21 mouse cellular contexts compared by ENCODE assay signal in the genomic region with DNA sequence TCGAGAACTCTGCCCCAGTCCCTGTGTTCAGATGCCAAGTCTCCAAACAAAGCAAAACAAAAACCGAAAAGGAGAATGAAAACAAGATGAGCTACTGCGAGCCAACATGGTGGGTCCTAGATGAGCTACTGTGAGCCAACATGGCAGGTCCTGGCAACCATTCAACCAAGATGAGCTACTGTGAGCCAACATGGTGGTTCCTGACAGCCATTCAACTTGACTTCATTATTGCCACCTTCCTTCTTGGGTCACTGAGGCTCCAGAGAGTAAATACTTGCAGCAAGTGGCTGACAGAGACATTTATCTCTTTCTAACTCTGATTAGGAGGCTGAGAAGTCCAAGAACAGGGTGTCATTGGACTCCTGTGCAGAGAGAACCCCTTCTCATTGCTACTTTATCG.
DNase-seq lines count a peak whose midpoint lies in the region; ATAC-seq lines count a peak whose summit lies in the region.
"Had no signal": no experiment of that assay in that cellular context is flagged by ENCODE, and none has a peak within 500 bp of the region (broad histone marks: within the 10 kb centered on the region; RNA-seq: fewer than 3 reads in every experiment).

No protein-coding gene starts in this region.

- peaks cover 31% of the 10 kb centered on the region for H3K4me1 ChIP-seq in heart, embryonic 12.5 days (replicated peaks)

- no peak overlapping the region for H3K4me2 ChIP-seq in heart, embryonic 12.5 days

- no peak overlapping the region for H3K9ac ChIP-seq in heart, embryonic 12.5 days

- 90% methylated on average over 4 of the region's 4 CpGs for WGBS in heart, embryonic 12.5 days

- intact Hi-C loops in left cerebral cortex, postnatal 4 days (cut with DNase I) = loop anchor here (10.0 kb wide), 1 partner anchor 161 kb away; no protein-coding TSS in a partner anchor
- intact Hi-C loops in left cerebral cortex, postnatal 25 days (cut with DNase I) = loop anchor here (2.0 kb wide), 1 partner anchor 161 kb away; no protein-coding TSS in a partner anchor

- no peaks in the 10 kb centered on the region for H3K36me3 ChIP-seq in heart, embryonic 12.5 days
- H3K36me3 ChIP-seq: G1E had no signal

- DNase-seq in cerebellum, postnatal 10 days = peak; percentile 48 to 60
- DNase-seq in cerebellum, postnatal 36 days = no peak
- DNase-seq in cerebellum, postnatal 14 days = peak; percentile 14 to 25
- DNase-seq in cerebellum, adult 11-12 months = no peak
- peak; percentile 74 for DNase-seq in heart, adult 11 months
- DNase-seq in left cerebral cortex, postnatal 4 days = peak; percentile 25
- no peak for DNase-seq in left cerebral cortex, postnatal 25 days (ENCODE audit: low spot score in 2 of 2)
- DNase-seq: adrenal gland, adult 2 months; adrenal gland, adult 8-10 months; adrenal gland, postnatal 10 days; adrenal gland, postnatal 14 days; adrenal gland, postnatal 25 days; adrenal gland, postnatal 36 days; B cell, adult 2 months; cerebellum, adult 11 months; cerebellum, adult 18-20 months had no signal

- H3K27ac ChIP-seq in heart, embryonic 12.5 days (ENCODE audit: poor library complexity, severe bottlenecking) = no peak overlapping the region

- H3K27me3 ChIP-seq in heart, embryonic 12.5 days (replicated peaks) = no peaks in the 10 kb centered on the region
- H3K27me3 ChIP-seq: Patski had no signal

- no peak for ATAC-seq in heart, embryonic 12.5 days (ENCODE audit: insufficient number of reproducible peaks, low FRiP score)
- ATAC-seq: activated CD4-positive, CD25-positive, alpha-beta regulatory T cell, adult 4 months; CD4-positive, CD25-positive, alpha-beta regulatory T cell, adult 4 months; Patski had no signal

- no peak overlapping the region for H3K4me3 ChIP-seq in heart, embryonic 12.5 days

- no peaks in the 10 kb centered on the region for H3K9me3 ChIP-seq in heart, embryonic 12.5 days (replicated peaks)
- H3K9me3 ChIP-seq: G1E had no signal

Comparison
In these comparisons a context has a peak if more than half of its experiments do, and no peak if none do; other contexts are left out.
1. DNase-seq: peak in cerebellum, postnatal 10 days (2 of 2), cerebellum, postnatal 14 days (2 of 2), heart, adult 11 months (single experiment) and left cerebral cortex, postnatal 4 days (single experiment); none in cerebellum, postnatal 36 days (0 of 2), cerebellum, adult 11-12 months (single experiment) and left cerebral cortex, postnatal 25 days (0 of 2).